Mouse (Mus musculus) layer of hippocampus, adult 11-12 months (tissue): ENCODE data around the gene Hmgb4.

Experiments used
- DNase-seq: peaks from one replicate; pipeline ENCODE4 v3.0.0; 2022; ENCODE audit warnings: low spot score

The Hmgb4 gene

GRCm38 (mm10) chr4:128260907-128261560 lies at the start of gene Hmgb4:
Gene Hmgb4, minus strand, starts transcription at chr4:128260957.
- DNase-seq = no peak

- DNase-seq = no peak
Observed at GRCm38 (mm10) chr4:128306011-128306410, 45.3 kb upstream of the Hmgb4 start.

GRCm38 (mm10) chr4:128304049-128304448 lies 43.3 kb upstream of the Hmgb4 start:
- peak; percentile 44 for DNase-seq

- DNase-seq = no peak
Observed at GRCm38 (mm10) chr4:128288095-128288494, 27.3 kb upstream of the Hmgb4 start.

- DNase-seq = no peak
Observed at GRCm38 (mm10) chr4:128285009-128285408, 24.3 kb upstream of the Hmgb4 start.

GRCm38 (mm10) chr4:128275586-128275985 lies 14.8 kb upstream of the Hmgb4 start:
- no peak for DNase-seq

- DNase-seq = no peak
Observed at GRCm38 (mm10) chr4:128275116-128275515, 14.4 kb upstream of the Hmgb4 start.

- no peak for DNase-seq
Observed at GRCm38 (mm10) chr4:128273146-128273545, 12.4 kb upstream of the Hmgb4 start.

GRCm38 (mm10) chr4:128272501-128272900 lies 11.7 kb upstream of the Hmgb4 start:
- DNase-seq = no peak

- DNase-seq = no peak
Observed at GRCm38 (mm10) chr4:128270931-128271330, 10.2 kb upstream of the Hmgb4 start.

- no peak for DNase-seq
Observed at GRCm38 (mm10) chr4:128270177-128270576, 9.4 kb upstream of the Hmgb4 start.

- DNase-seq = no peak
Observed at GRCm38 (mm10) chr4:128269261-128269875, 8.6 kb upstream of the Hmgb4 start.

- no peak for DNase-seq
Observed at GRCm38 (mm10) chr4:128265341-128265740, 4.6 kb upstream of the Hmgb4 start.

- no peak for DNase-seq
Observed at GRCm38 (mm10) chr4:128264491-128264890, 3.7 kb upstream of the Hmgb4 start.

- DNase-seq = no peak
Observed at GRCm38 (mm10) chr4:128259211-128259610, 1.5 kb downstream of the Hmgb4 start.

- no peak for DNase-seq
Observed at GRCm38 (mm10) chr4:128248676-128249075, 12.1 kb downstream of the Hmgb4 start.

GRCm38 (mm10) chr4:128245201-128245600 lies 15.6 kb downstream of the Hmgb4 start:
- DNase-seq = no peak

- no peak for DNase-seq
Observed at GRCm38 (mm10) chr4:128241854-128242356, 18.9 kb downstream of the Hmgb4 start.

GRCm38 (mm10) chr4:128241075-128241853 lies 19.5 kb downstream of the Hmgb4 start:
- no peak for DNase-seq

GRCm38 (mm10) chr4:128239113-128239512 lies 21.6 kb downstream of the Hmgb4 start:
- DNase-seq = peak; percentile 13

GRCm38 (mm10) chr4:128233458-128233857 lies 27.3 kb downstream of the Hmgb4 start:
- DNase-seq = no peak

GRCm38 (mm10) chr4:128227377-128228316 lies 33.1 kb downstream of the Hmgb4 start:
- no peak for DNase-seq
